Mouse (Mus musculus) embryonic facial prominence, embryonic 15.5 days (tissue): ENCODE measurements around the gene Timd2. TPM values are rescaled to one million over a fixed set of nuclear protein-coding genes. Genes with fewer than 3 reads are reported as not detected.
"Not testable (repeated sequence)": the region's sequence is repeated elsewhere in the genome, so short reads cannot be mapped to it uniquely, and the experiment has no call there.

Experiments
- ATAC-seq: fragments of 200-750 bp; cut with Nextera tagmentation; 2 replicates; pipeline ENCODE4 v1.8.0; 2017; ENCODE audit warnings: low read depth, moderate TSS enrichment; ENCODE audit not compliant: insufficient number of reproducible peaks, low FRiP score, low TSS enrichment
- H3K27ac ChIP-seq: fragments of 300-500 bp; sonication (generic); replicated peaks from 2 replicates; pipeline ENCODE4 v1.5.1; 2015; ENCODE audit warnings: mild to moderate bottlenecking, inconsistent platforms
- H3K27me3 ChIP-seq: fragments of 300-500 bp; sonication (generic); 2 replicates; pipeline ENCODE4 v1.6.1; 2015; ENCODE audit warnings: inconsistent platforms
- H3K36me3 ChIP-seq: fragments of 300-500 bp; sonication (generic); 2 replicates; pipeline ENCODE4 v1.6.1; 2015; ENCODE audit warnings: mild to moderate bottlenecking, inconsistent platforms
- H3K4me1 ChIP-seq: fragments of 300-500 bp; sonication (generic); 2 replicates; pipeline ENCODE4 v1.6.1; 2015; ENCODE audit warnings: inconsistent platforms
- H3K4me2 ChIP-seq: fragments of 300-500 bp; sonication (generic); replicated peaks from 2 replicates; pipeline ENCODE4 v1.6.1; 2015; ENCODE audit warnings: mild to moderate bottlenecking, inconsistent platforms
- H3K4me3 ChIP-seq: fragments of 300-500 bp; sonication (generic); replicated peaks from 2 replicates; pipeline ENCODE4 v1.5.1; 2015; ENCODE audit warnings: mild to moderate bottlenecking, inconsistent platforms
- H3K9ac ChIP-seq: fragments of 300-500 bp; sonication (generic); 2 replicates; pipeline ENCODE4 v1.6.1; 2015; ENCODE audit warnings: inconsistent platforms
- H3K9me3 ChIP-seq: fragments of 300-500 bp; sonication (generic); replicated peaks from 2 replicates; pipeline ENCODE4 v1.6.1; 2016; ENCODE audit warnings: inconsistent platforms
- WGBS: fragments of 180-500 bp; shearing (Covaris S2); methylation state at CpG from one replicate; pipeline ENCODE4 v1.1.7; 2015; 5-methylcytosine and 5-hydroxymethylcytosine counted together
- polyA plus RNA-seq: library from polyadenylated mRNA; unstranded; fragments of >200 nt; fragmentation: Nextera tagmentation; extraction: Ambion mirVana; gene quantifications from 2 replicates; pipeline ENCODE4 v1.2.1, GENCODE M21; 2015

Gene Timd2
- 0.20 and 0.24 TPM in 2 replicates for polyA plus RNA-seq

GRCm38 (mm10) chr11:46706664-46707356 lies at the start of gene Timd2:
TSS of gene Timd2 (minus strand) at chr11:46707061.
- Histone ChIP-seq H3K4me2 (no peak within 1 kb of the TSS), H3K9ac (no peak within 1 kb of the TSS), H3K4me3 (no peak within 1 kb of the TSS), H3K9me3 (no peaks in the 10 kb centered on the region), H3K27ac (no peak within 1 kb of the TSS), H3K36me3 (no peaks in the 10 kb centered on the region), H3K27me3 (no peaks in the 10 kb centered on the region), H3K4me1 (no peaks in the 10 kb centered on the region)
- WGBS, result 55% methylated on average over 6 of the region's 6 CpGs
- ATAC-seq, result no peak

- not testable (repeated sequence) for H3K27me3 ChIP-seq
- 83% methylated on average over 6 of the region's 6 CpGs for WGBS
Observed at GRCm38 (mm10) chr11:46755714-46756113, 48.9 kb upstream of the Timd2 start.

GRCm38 (mm10) chr11:46754669-46755068 lies 47.8 kb upstream of the Timd2 start:
- no peak overlapping the region for H3K9ac ChIP-seq
- no peak overlapping the region for H3K4me3 ChIP-seq
- H3K27me3 ChIP-seq, result no peaks in the 10 kb centered on the region
- 91% methylated on average over 4 of the region's 4 CpGs for WGBS
- no peak overlapping the region for H3K27ac ChIP-seq
- no peak for ATAC-seq
- H3K36me3 ChIP-seq, result no peaks in the 10 kb centered on the region
- H3K4me2 ChIP-seq, result no peak overlapping the region
- H3K9me3 ChIP-seq, result no peaks in the 10 kb centered on the region
- H3K4me1 ChIP-seq, result no peaks in the 10 kb centered on the region

More at GRCm38 (mm10) chr11:46755714-46756113, 48.9 kb upstream of the Timd2 start:
- H3K9ac ChIP-seq, H3K4me1 ChIP-seq, H3K27ac ChIP-seq, H3K36me3 ChIP-seq, H3K4me2 ChIP-seq, H3K4me3 ChIP-seq, ATAC-seq, H3K9me3 ChIP-seq: not testable (repeated sequence)

- Histone ChIP-seq H3K9me3 (no peaks in the 10 kb centered on the region), H3K4me2 (no peak overlapping the region), H3K4me1 (no peaks in the 10 kb centered on the region), H3K27me3 (no peaks in the 10 kb centered on the region), H3K27ac (no peak overlapping the region), H3K4me3 (no peak overlapping the region), H3K36me3 (no peaks in the 10 kb centered on the region), H3K9ac (no peak overlapping the region)
- 52% methylated on average over 2 of the region's 2 CpGs for WGBS
- ATAC-seq, result no peak
Observed at GRCm38 (mm10) chr11:46753662-46754061, 46.8 kb upstream of the Timd2 start.

GRCm38 (mm10) chr11:46747996-46748395 lies 41.1 kb upstream of the Timd2 start:
- Histone ChIP-seq H3K27ac (no peak overlapping the region), H3K9me3 (no peaks in the 10 kb centered on the region), H3K9ac (no peak overlapping the region), H3K4me3 (no peak overlapping the region), H3K4me1 (no peaks in the 10 kb centered on the region), H3K36me3 (no peaks in the 10 kb centered on the region), H3K27me3 (no peaks in the 10 kb centered on the region), H3K4me2 (no peak overlapping the region)
- 52% methylated on average over 2 of the region's 2 CpGs for WGBS
- no peak for ATAC-seq

GRCm38 (mm10) chr11:46741716-46742115 lies 34.9 kb upstream of the Timd2 start:
- Histone ChIP-seq H3K9me3 (no peaks in the 10 kb centered on the region), H3K27me3 (no peaks in the 10 kb centered on the region), H3K36me3 (no peaks in the 10 kb centered on the region), H3K4me2 (no peak overlapping the region), H3K4me1 (no peaks in the 10 kb centered on the region), H3K4me3 (no peak overlapping the region), H3K27ac (no peak overlapping the region), H3K9ac (no peak overlapping the region)
- 75% methylated on average over 3 of the region's 3 CpGs for WGBS
- ATAC-seq, result no peak

- Histone ChIP-seq H3K27ac (no peak overlapping the region), H3K4me3 (no peak overlapping the region), H3K27me3 (no peaks in the 10 kb centered on the region), H3K4me1 (no peaks in the 10 kb centered on the region), H3K4me2 (no peak overlapping the region), H3K9me3 (no peaks in the 10 kb centered on the region), H3K36me3 (no peaks in the 10 kb centered on the region), H3K9ac (no peak overlapping the region)
- ATAC-seq, result no peak
- 66% methylated on average over 4 of the region's 4 CpGs for WGBS
Observed at GRCm38 (mm10) chr11:46740886-46741285, 34.0 kb upstream of the Timd2 start.

GRCm38 (mm10) chr11:46739501-46739900 lies 32.6 kb upstream of the Timd2 start:
- Histone ChIP-seq H3K4me3 (no peak overlapping the region), H3K4me2 (no peak overlapping the region), H3K27ac (no peak overlapping the region), H3K4me1 (no peaks in the 10 kb centered on the region), H3K9me3 (no peaks in the 10 kb centered on the region), H3K36me3 (no peaks in the 10 kb centered on the region), H3K9ac (no peak overlapping the region), H3K27me3 (no peaks in the 10 kb centered on the region)
- WGBS, result 80% methylated on average over 4 of the region's 4 CpGs
- no peak for ATAC-seq

- not testable (repeated sequence) for H3K9me3 ChIP-seq, ATAC-seq, H3K27ac ChIP-seq, H3K27me3 ChIP-seq, H3K36me3 ChIP-seq, H3K4me2 ChIP-seq, H3K9ac ChIP-seq, H3K4me3 ChIP-seq, H3K4me1 ChIP-seq
- WGBS, result 89% methylated on average over 1 of the region's 1 CpGs
Observed at GRCm38 (mm10) chr11:46735076-46735475, 28.2 kb upstream of the Timd2 start, which contains the start of gene Havcr1. TSS of gene Havcr1 (plus strand) at chr11:46735080.

- Histone ChIP-seq H3K4me3 (no peak overlapping the region), H3K36me3 (no peaks in the 10 kb centered on the region), H3K9me3 (no peaks in the 10 kb centered on the region), H3K4me1 (no peaks in the 10 kb centered on the region), H3K27ac (no peak overlapping the region), H3K9ac (no peak overlapping the region), H3K4me2 (no peak overlapping the region), H3K27me3 (no peaks in the 10 kb centered on the region)
- WGBS, result 22% methylated on average over 1 of the region's 1 CpGs
- no peak for ATAC-seq
Observed at GRCm38 (mm10) chr11:46734617-46735016, 27.8 kb upstream of the Timd2 start.

- Histone ChIP-seq H3K27me3 (no peaks in the 10 kb centered on the region), H3K4me2 (no peak overlapping the region), H3K4me3 (no peak overlapping the region), H3K9ac (no peak overlapping the region), H3K36me3 (no peaks in the 10 kb centered on the region), H3K4me1 (no peaks in the 10 kb centered on the region), H3K9me3 (no peaks in the 10 kb centered on the region), H3K27ac (no peak overlapping the region)
- ATAC-seq, result no peak
- WGBS, result 58% methylated on average over 6 of the region's 6 CpGs
Observed at GRCm38 (mm10) chr11:46733242-46733789, 26.5 kb upstream of the Timd2 start.
